Mouse (Mus musculus): ENCODE results near the gene Rab25. TPM values are rescaled to one million over a fixed set of nuclear protein-coding genes. Genes with fewer than 3 reads are reported as not detected.

The Rab25 gene
- polyA plus RNA-seq, 1 experiment from 2014 or later, result not detected

- Histone ChIP-seq H3K9ac (ENCODE audit: low read length) (no peak overlapping the region), H3K4me3 (ENCODE audit: low read depth, low read length) (no peak overlapping the region), H3K9me3 (replicated peaks; ENCODE audit: control insufficient read depth, low read length) (no peaks in the 10 kb centered on the region), H3K4me2 (ENCODE audit: low read length) (no peak overlapping the region), H3K4me1 (ENCODE audit: control insufficient read depth, insufficient read depth, low read length) (peaks cover 2% of the 10 kb centered on the region; the same call in 1 of the 2 replicates), H3K27ac (ENCODE audit: low read depth, low read length) (no peak overlapping the region), H3K27me3 (replicated peaks; ENCODE audit: control insufficient read depth, insufficient read depth, low read length) (no peaks in the 10 kb centered on the region), H3K36me3 (ENCODE audit: control insufficient read depth, insufficient read depth, low read length) (no peaks in the 10 kb centered on the region)
- WGBS, result 38% methylated on average over 4 of the region's 4 CpGs
- ATAC-seq (no peak), DNase-seq (ENCODE audit: low spot score) (no peak)
These were observed 47.3 kb downstream of the Rab25 start for GRCm38 (mm10) chr3:88500655-88501365.

GRCm38 (mm10) chr3:88500087-88500486 is 48.0 kb downstream of the Rab25 start:
- no peak overlapping the region for H3K4me3 ChIP-seq (ENCODE audit: low read depth, low read length)
- no peak overlapping the region for H3K27ac ChIP-seq (ENCODE audit: low read depth, low read length)
- H3K4me1 ChIP-seq (ENCODE audit: control insufficient read depth, insufficient read depth, low read length), result peaks cover 2% of the 10 kb centered on the region; the same call in 1 of the 2 replicates
- no peak overlapping the region for H3K9ac ChIP-seq (ENCODE audit: low read length)
- 83% methylated on average over 7 of the region's 7 CpGs for WGBS
- no peak overlapping the region for H3K4me2 ChIP-seq (ENCODE audit: low read length)
- no peaks in the 10 kb centered on the region for H3K36me3 ChIP-seq (ENCODE audit: control insufficient read depth, insufficient read depth, low read length)
- no peaks in the 10 kb centered on the region for H3K9me3 ChIP-seq (replicated peaks; ENCODE audit: control insufficient read depth, low read length)
- ATAC-seq (no peak), DNase-seq (ENCODE audit: low spot score) (no peak)
- no peaks in the 10 kb centered on the region for H3K27me3 ChIP-seq (replicated peaks; ENCODE audit: control insufficient read depth, insufficient read depth, low read length)

DNA sequence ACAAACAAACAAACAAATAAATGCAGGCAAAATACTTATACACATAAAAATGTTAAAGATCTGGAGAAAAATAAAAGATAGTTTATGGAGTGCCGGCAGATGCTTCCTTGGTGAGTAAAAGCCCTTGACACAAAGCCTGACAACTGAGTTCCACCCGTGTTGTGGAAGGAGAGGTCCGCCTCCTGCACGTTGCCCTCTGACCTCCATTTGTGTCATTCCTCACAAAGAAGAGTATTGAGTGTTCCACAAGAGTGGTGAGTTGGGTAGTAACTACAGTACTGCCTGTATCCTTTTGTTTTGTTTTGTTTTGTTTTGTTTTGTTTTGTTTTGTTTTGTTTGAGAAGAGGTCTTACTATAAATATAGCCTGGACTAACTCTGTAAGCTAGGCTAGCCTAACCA is 48.5 kb downstream of the Rab25 start:
- H3K4me3 ChIP-seq (ENCODE audit: low read depth, low read length), result no peak overlapping the region
- H3K4me1 ChIP-seq (ENCODE audit: control insufficient read depth, insufficient read depth, low read length), result peaks cover 2% of the 10 kb centered on the region; the same call in 1 of the 2 replicates
- no peak overlapping the region for H3K4me2 ChIP-seq (ENCODE audit: low read length)
- no peak overlapping the region for H3K27ac ChIP-seq (ENCODE audit: low read depth, low read length)
- no peaks in the 10 kb centered on the region for H3K36me3 ChIP-seq (ENCODE audit: control insufficient read depth, insufficient read depth, low read length)
- no peaks in the 10 kb centered on the region for H3K9me3 ChIP-seq (replicated peaks; ENCODE audit: control insufficient read depth, low read length)
- no peaks in the 10 kb centered on the region for H3K27me3 ChIP-seq (replicated peaks; ENCODE audit: control insufficient read depth, insufficient read depth, low read length)
- ATAC-seq (no peak), DNase-seq (ENCODE audit: low spot score) (no peak)
- 76% methylated on average over 4 of the region's 4 CpGs for WGBS
- H3K9ac ChIP-seq (ENCODE audit: low read length), result no peak overlapping the region

DNA sequence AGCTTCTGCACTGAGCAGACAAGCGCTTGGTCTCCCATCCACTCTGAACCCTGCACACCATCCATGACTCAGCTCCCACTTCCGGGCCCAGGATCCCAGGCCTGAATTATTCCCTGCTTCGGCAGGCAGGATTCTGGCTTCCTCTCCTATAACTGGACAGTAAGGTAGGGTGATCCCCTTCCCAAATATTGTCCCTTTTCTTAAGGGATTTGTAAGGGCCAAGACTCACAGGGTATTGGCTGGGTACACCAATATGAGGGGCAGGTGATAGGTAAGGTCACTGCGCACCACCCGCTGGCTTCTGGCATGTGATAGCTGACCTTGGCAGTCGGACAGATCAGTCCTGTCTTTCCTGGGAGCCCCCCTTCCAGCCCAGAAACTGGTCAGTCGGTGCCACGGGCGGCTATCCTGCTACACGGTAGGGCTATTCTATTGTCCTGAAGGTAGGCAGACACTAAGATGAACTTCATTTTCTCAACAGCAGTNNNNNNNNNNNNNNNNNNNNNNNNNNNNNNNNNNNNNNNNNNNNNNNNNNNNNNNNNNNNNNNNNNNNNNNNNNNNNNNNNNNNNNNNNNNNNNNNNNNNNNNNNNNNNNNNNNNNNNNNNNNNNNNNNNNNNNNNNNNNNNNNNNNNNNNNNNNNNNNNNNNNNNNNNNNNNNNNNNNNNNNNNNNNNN is 52.2 kb downstream of the Rab25 start:
- Histone ChIP-seq H3K36me3 (ENCODE audit: control insufficient read depth, insufficient read depth, low read length) (no peaks in the 10 kb centered on the region), H3K4me1 (ENCODE audit: control insufficient read depth, insufficient read depth, low read length) (peaks cover 11% of the 10 kb centered on the region), H3K9me3 (replicated peaks; ENCODE audit: control insufficient read depth, low read length) (no peaks in the 10 kb centered on the region), H3K9ac (ENCODE audit: low read length) (no peak overlapping the region), H3K4me2 (ENCODE audit: low read length) (no peak overlapping the region), H3K27me3 (replicated peaks; ENCODE audit: control insufficient read depth, insufficient read depth, low read length) (no peaks in the 10 kb centered on the region), H3K27ac (ENCODE audit: low read depth, low read length) (no peak overlapping the region), H3K4me3 (ENCODE audit: low read depth, low read length) (no peak overlapping the region)
- DNase-seq (ENCODE audit: low spot score) (no peak), ATAC-seq (no peak)
- whole genome bisulfite sequencing, result 84% methylated on average over 10 of the region's 10 CpGs

DNA sequence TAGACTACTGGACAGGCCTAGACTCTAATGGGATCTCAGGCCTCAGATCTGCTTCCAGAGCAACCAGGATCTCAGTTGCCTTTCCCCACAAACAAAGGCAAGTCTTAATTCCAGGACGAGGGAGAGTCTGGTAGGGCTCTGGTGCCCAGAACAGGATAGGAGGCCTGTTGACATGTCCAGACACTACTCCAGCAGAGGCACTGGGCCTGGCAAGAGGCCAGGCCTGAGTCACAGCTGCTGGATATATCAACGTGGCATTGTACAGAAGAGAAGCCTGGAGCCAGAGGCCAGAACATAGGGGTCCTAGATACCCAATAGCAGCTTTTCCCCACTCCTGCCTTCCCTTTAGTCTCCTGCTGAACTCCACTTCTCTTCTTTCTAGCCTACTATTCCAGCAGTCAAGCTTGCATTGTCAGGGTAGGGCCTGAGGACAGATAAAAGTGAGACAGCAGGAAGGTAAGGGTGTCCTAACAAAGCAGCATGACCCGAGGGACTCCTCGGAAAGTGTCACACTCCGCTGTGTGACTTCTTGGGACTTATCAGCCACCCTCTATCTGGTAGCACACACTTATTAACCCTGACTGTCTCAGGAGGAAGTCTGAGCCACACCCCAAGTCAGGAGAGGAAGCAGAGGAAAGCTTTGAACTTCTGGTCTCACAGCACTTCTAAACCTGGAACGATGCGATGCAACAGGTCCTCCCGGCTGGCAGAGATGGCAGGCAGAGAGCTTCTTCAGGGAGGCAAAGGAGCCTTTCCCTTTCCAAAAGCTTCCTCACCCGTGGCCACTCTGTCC is 53.1 kb downstream of the Rab25 start:
- DNase-seq (ENCODE audit: low spot score), result no peak
- Histone ChIP-seq H3K4me2 (ENCODE audit: low read length) (no peak overlapping the region), H3K9ac (ENCODE audit: low read length) (no peak overlapping the region), H3K4me3 (ENCODE audit: low read depth, low read length) (no peak overlapping the region), H3K4me1 (ENCODE audit: control insufficient read depth, insufficient read depth, low read length) (peaks cover 11% of the 10 kb centered on the region), H3K9me3 (replicated peaks; ENCODE audit: control insufficient read depth, low read length) (no peaks in the 10 kb centered on the region), H3K27me3 (replicated peaks; ENCODE audit: control insufficient read depth, insufficient read depth, low read length) (no peaks in the 10 kb centered on the region), H3K36me3 (ENCODE audit: control insufficient read depth, insufficient read depth, low read length) (no peaks in the 10 kb centered on the region), H3K27ac (ENCODE audit: low read depth, low read length) (no peak overlapping the region)
- 65% methylated on average over 9 of the region's 9 CpGs for WGBS
- no peak for ATAC-seq

DNA sequence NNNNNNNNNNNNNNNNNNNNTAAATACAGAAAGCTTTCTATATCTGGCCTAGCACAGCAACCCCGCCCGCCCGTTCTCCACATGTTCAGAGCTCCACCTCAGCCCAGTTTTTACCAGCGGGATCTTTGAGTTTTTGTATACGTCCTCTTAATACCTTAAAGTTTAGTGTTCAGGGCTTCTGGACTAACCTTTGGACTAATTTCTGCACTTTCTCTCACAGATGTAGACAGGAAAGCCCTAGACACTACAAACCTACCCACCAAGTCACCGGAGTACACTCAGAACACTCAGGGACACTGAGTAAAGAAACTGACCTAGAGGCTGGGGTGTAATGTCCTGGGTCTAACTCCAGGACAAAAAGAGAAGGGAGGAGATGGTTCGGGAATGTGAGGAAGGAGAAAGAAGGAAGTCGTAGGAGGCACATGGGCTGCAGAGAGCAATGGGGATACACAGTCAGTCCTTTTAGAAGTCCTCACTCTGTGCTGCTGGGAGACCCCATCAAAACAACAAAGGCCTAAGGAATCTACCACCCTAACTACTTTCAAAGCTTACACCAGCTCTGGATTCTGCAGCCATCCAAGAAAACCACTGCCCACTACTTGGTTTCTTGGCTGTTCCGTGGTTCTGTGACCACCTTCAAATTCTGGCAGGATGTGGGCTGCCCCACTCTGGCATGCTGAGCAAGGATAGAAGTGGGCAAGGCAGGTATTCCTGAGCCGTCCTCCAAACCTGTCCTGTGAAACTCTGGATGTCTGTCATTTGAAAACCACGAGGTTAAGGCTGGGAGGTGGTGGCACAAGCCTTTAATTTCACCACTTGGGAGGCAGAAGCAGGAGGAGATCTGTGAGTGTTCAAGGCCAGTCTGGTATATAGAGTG is 54.2 kb downstream of the Rab25 start:
- no peak overlapping the region for H3K27ac ChIP-seq (ENCODE audit: low read depth, low read length)
- H3K9me3 ChIP-seq (replicated peaks; ENCODE audit: control insufficient read depth, low read length), result no peaks in the 10 kb centered on the region
- peaks cover 11% of the 10 kb centered on the region for H3K4me1 ChIP-seq (ENCODE audit: control insufficient read depth, insufficient read depth, low read length)
- no peaks in the 10 kb centered on the region for H3K36me3 ChIP-seq (ENCODE audit: control insufficient read depth, insufficient read depth, low read length)
- no peak overlapping the region for H3K4me2 ChIP-seq (ENCODE audit: low read length)
- H3K27me3 ChIP-seq (replicated peaks; ENCODE audit: control insufficient read depth, insufficient read depth, low read length), result no peaks in the 10 kb centered on the region
- ATAC-seq (no peak), DNase-seq (ENCODE audit: low spot score) (no peak)
- 81% methylated on average over 11 of the region's 11 CpGs for WGBS
- H3K9ac ChIP-seq (ENCODE audit: low read length), result no peak overlapping the region
- no peak overlapping the region for H3K4me3 ChIP-seq (ENCODE audit: low read depth, low read length)

MicroRNA genes within 50 kb of the gene (microRNA counts, 519-probe panel; counts per million panel counts)
- not detected for microRNA mmu-miR-1905

Small RNA genes lying within 50 kb of the gene (microRNA-seq; reads per million reads assigned to microRNA genes)
- gene Mir1905, result not detected

Other genes with a start within 250 kb of the Rab25 start
- gene Glmp, start 223.3 kb downstream of the Rab25 start, polyA plus RNA-seq (2014; fragmentation: Nextera tagmentation; extraction: Ambion mirVana), result 57.5 and 63.4 TPM in 2 replicates
- 0.91 and 1.4 TPM in 2 replicates for gene Tmem79, start 212.2 kb downstream of the Rab25 start, polyA plus RNA-seq (2014; fragmentation: Nextera tagmentation; extraction: Ambion mirVana)
- 36.0 and 44.8 TPM in 2 replicates for gene Smg5, start 212.0 kb downstream of the Rab25 start, polyA plus RNA-seq (2014; fragmentation: Nextera tagmentation; extraction: Ambion mirVana)
- 0.22 and 0.30 TPM in 2 replicates for gene Paqr6, start 183.7 kb downstream of the Rab25 start, polyA plus RNA-seq (2014; fragmentation: Nextera tagmentation; extraction: Ambion mirVana)
- gene Bglap3, start 175.6 kb downstream of the Rab25 start, polyA plus RNA-seq (2014; fragmentation: Nextera tagmentation; extraction: Ambion mirVana), result not detected in 2 replicates
- not detected in 2 replicates for gene Bglap2, start 169.6 kb downstream of the Rab25 start, polyA plus RNA-seq (2014; fragmentation: Nextera tagmentation; extraction: Ambion mirVana)
- not detected in 2 replicates for gene Bglap, start 163.8 kb downstream of the Rab25 start, polyA plus RNA-seq (2014; fragmentation: Nextera tagmentation; extraction: Ambion mirVana)
- 63.2 and 70.6 TPM in 2 replicates for gene Pmf1, start 138.0 kb downstream of the Rab25 start, polyA plus RNA-seq (2014; fragmentation: Nextera tagmentation; extraction: Ambion mirVana)
- 30.8 and 36.1 TPM in 2 replicates for gene Slc25a44, start 123.2 kb downstream of the Rab25 start, polyA plus RNA-seq (2014; fragmentation: Nextera tagmentation; extraction: Ambion mirVana)
- 12.2 and 15.2 TPM in 2 replicates for gene Sema4a, start 87.1 kb downstream of the Rab25 start, polyA plus RNA-seq (2014; fragmentation: Nextera tagmentation; extraction: Ambion mirVana)
- gene Lmna, start 38.3 kb downstream of the Rab25 start, polyA plus RNA-seq (2014; fragmentation: Nextera tagmentation; extraction: Ambion mirVana), result 18.0 and 28.5 TPM in 2 replicates
- gene Mex3a, start 15.9 kb downstream of the Rab25 start, polyA plus RNA-seq (2014; fragmentation: Nextera tagmentation; extraction: Ambion mirVana), result 48.8 and 50.1 TPM in 2 replicates
- 107 and 122 TPM in 2 replicates for gene Lamtor2, start 4.8 kb upstream of the Rab25 start, polyA plus RNA-seq (2014; fragmentation: Nextera tagmentation; extraction: Ambion mirVana)
- 40.5 and 43.3 TPM in 2 replicates for gene Ubqln4, start 5.5 kb upstream of the Rab25 start, polyA plus RNA-seq (2014; fragmentation: Nextera tagmentation; extraction: Ambion mirVana)
- 135 and 155 TPM in 2 replicates for gene Ssr2, start 27.6 kb upstream of the Rab25 start, polyA plus RNA-seq (2014; fragmentation: Nextera tagmentation; extraction: Ambion mirVana)
- gene Arhgef2, start 57.7 kb upstream of the Rab25 start, polyA plus RNA-seq (2014; fragmentation: Nextera tagmentation; extraction: Ambion mirVana), result 90.6 and 122 TPM in 2 replicates
- gene Rxfp4, start 104.8 kb upstream of the Rab25 start, polyA plus RNA-seq (2014; fragmentation: Nextera tagmentation; extraction: Ambion mirVana), result not detected in 2 replicates
- 71.7 and 86.6 TPM in 2 replicates for gene Khdc4, start 137.5 kb upstream of the Rab25 start, polyA plus RNA-seq (2014; fragmentation: Nextera tagmentation; extraction: Ambion mirVana)
- gene Rit1, start 168.5 kb upstream of the Rab25 start, polyA plus RNA-seq (2014; fragmentation: Nextera tagmentation; extraction: Ambion mirVana), result 57.8 and 59.0 TPM in 2 replicates
- 188 and 214 TPM in 2 replicates for gene Syt11, start 226.9 kb upstream of the Rab25 start, polyA plus RNA-seq (2014; fragmentation: Nextera tagmentation; extraction: Ambion mirVana)